Mouse (Mus musculus) limb, embryonic 11.5 days (tissue): ENCODE data around the gene Phrf1. TPM values are rescaled to one million over a fixed set of nuclear protein-coding genes. Genes with fewer than 3 reads are reported as not detected.

ENCODE experiments used
- ATAC-seq: fragments of 200-750 bp; cut with Nextera tagmentation; 2 replicates; pipeline ENCODE4 v1.8.0; 2017; ENCODE audit warnings: low read depth; ENCODE audit not compliant: insufficient number of reproducible peaks, low FRiP score, low TSS enrichment
- DNase-seq: peaks from one replicate; pipeline ENCODE4 v3.0.0-alpha.2; 2015; ENCODE audit warnings: low spot score
- H3K27ac ChIP-seq: fragments of 300-500 bp; sonication (generic); replicated peaks from 2 replicates; pipeline ENCODE4 v1.5.1; 2014; ENCODE audit warnings: low read depth, mild to moderate bottlenecking, low read length
- H3K27me3 ChIP-seq: fragments of 300-500 bp; sonication (generic); 2 replicates; pipeline ENCODE4 v1.6.1; 2014; ENCODE audit warnings: mild to moderate bottlenecking, low read length, mixed read lengths; ENCODE audit not compliant: control insufficient read depth, insufficient read depth
- H3K36me3 ChIP-seq: fragments of 300-500 bp; sonication (generic); 2 replicates; pipeline ENCODE4 v1.6.1; 2014; ENCODE audit warnings: mild to moderate bottlenecking, low read length, moderate library complexity, mixed read lengths; ENCODE audit not compliant: control insufficient read depth, insufficient read depth
- H3K4me1 ChIP-seq: fragments of 300-500 bp; sonication (generic); 2 replicates; pipeline ENCODE4 v1.6.1; 2014; ENCODE audit warnings: low read length, mixed read lengths; ENCODE audit not compliant: control insufficient read depth, insufficient read depth
- H3K4me2 ChIP-seq: fragments of 300-500 bp; sonication (generic); 2 replicates; pipeline ENCODE4 v1.6.1; 2014; ENCODE audit warnings: low read depth, mild to moderate bottlenecking, moderate library complexity; ENCODE audit not compliant: severe bottlenecking
- H3K4me3 ChIP-seq: fragments of 300-500 bp; sonication (generic); 2 replicates; pipeline ENCODE4 v1.5.1; 2014; ENCODE audit warnings: low read depth, low read length
- H3K9ac ChIP-seq: fragments of 300-500 bp; sonication (generic); 2 replicates; pipeline ENCODE4 v1.6.1; 2014; ENCODE audit warnings: mild to moderate bottlenecking, low read length
- H3K9me3 ChIP-seq: fragments of 300-500 bp; sonication (generic); 2 replicates; pipeline ENCODE4 v1.6.1; 2016; ENCODE audit warnings: low read length; ENCODE audit not compliant: control insufficient read depth
- WGBS: fragments of 180-500 bp; shearing (Covaris S2); extraction: QIAGEN DNeasy Blood & Tissue Kit; methylation state at CpG from one replicate; pipeline ENCODE4 v1.1.7; 2014; 5-methylcytosine and 5-hydroxymethylcytosine counted together
- polyA plus RNA-seq: library from polyadenylated mRNA; unstranded; fragments of >200 nt; fragmentation: Nextera tagmentation; extraction: Ambion mirVana; gene quantifications from 2 replicates; pipeline ENCODE4 v1.2.1, GENCODE M21; 2014

The Phrf1 gene
- polyA plus RNA-seq, 1 experiment from 2014 or later: 83.4 TPM

GRCm38 (mm10) chr7:141193948-141194347 is 34.6 kb upstream of the Phrf1 start, which contains the start of the genes Hras and Lrrc56:
Gene Hras, minus strand, starts transcription at chr7:141194005.
Gene Lrrc56, plus strand, starts transcription at chr7:141194157.
- Histone ChIP-seq H3K36me3 (peaks cover 18% of the 10 kb centered on the region), H3K4me3 (peak within 1 kb of the TSS; percentile 89), H3K27ac (peak within 1 kb of the TSS; percentile 33; the same call in 1 of the 2 replicates), H3K27me3 (no peaks in the 10 kb centered on the region), H3K4me1 (peaks cover 8% of the 10 kb centered on the region), H3K9ac (peak within 1 kb of the TSS; percentile 85), H3K4me2 (peak within 1 kb of the TSS; percentile 92), H3K9me3 (no peaks in the 10 kb centered on the region)
- DNase-seq (peak; percentile 99), ATAC-seq (peak; percentile 86)
- under 1% methylated on average over 37 of the region's 39 CpGs for WGBS

- WGBS: under 1% methylated on average over 23 of the region's 23 CpGs
- Histone ChIP-seq H3K4me2 (peak overlapping the region; percentile 92), H3K4me3 (peak overlapping the region; percentile 89), H3K9me3 (no peaks in the 10 kb centered on the region), H3K9ac (peak overlapping the region; percentile 32; the same call in 1 of the 2 replicates), H3K4me1 (peaks cover 8% of the 10 kb centered on the region), H3K27ac (no peak overlapping the region; the same call in 1 of the 2 replicates), H3K36me3 (peaks cover 18% of the 10 kb centered on the region), H3K27me3 (no peaks in the 10 kb centered on the region)
- ATAC-seq (no peak), DNase-seq (no peak)
Observed at GRCm38 (mm10) chr7:141194409-141194808, 34.2 kb upstream of the Phrf1 start.

GRCm38 (mm10) chr7:141194830-141195229 is 33.8 kb upstream of the Phrf1 start:
- under 1% methylated on average over 28 of the region's 28 CpGs for WGBS
- Histone ChIP-seq H3K27me3 (no peaks in the 10 kb centered on the region), H3K4me2 (peak overlapping the region; percentile 92), H3K9me3 (no peaks in the 10 kb centered on the region), H3K36me3 (peaks cover 16% of the 10 kb centered on the region), H3K9ac (peak overlapping the region; percentile 32; the same call in 1 of the 2 replicates), H3K4me1 (peaks cover 8% of the 10 kb centered on the region), H3K27ac (no peak overlapping the region; the same call in none of the 2 replicates), H3K4me3 (peak overlapping the region; percentile 89)
- DNase-seq (peak; percentile 98), ATAC-seq (peak; percentile 32; the same call in 1 of the 2 replicates)

GRCm38 (mm10) chr7:141195754-141196153 is 32.8 kb upstream of the Phrf1 start:
- Histone ChIP-seq H3K4me2 (peak overlapping the region; percentile 92; the same call in 1 of the 2 replicates), H3K4me3 (no peak overlapping the region), H3K9me3 (no peaks in the 10 kb centered on the region), H3K27me3 (no peaks in the 10 kb centered on the region), H3K4me1 (peaks cover 8% of the 10 kb centered on the region), H3K27ac (no peak overlapping the region), H3K9ac (no peak overlapping the region), H3K36me3 (peaks cover 8% of the 10 kb centered on the region)
- WGBS: 97% methylated on average over 2 of the region's 2 CpGs
- no peak for DNase-seq
- ATAC-seq: no peak

GRCm38 (mm10) chr7:141196619-141197282 is 31.8 kb upstream of the Phrf1 start:
- H3K4me3 ChIP-seq: no peak overlapping the region
- no peaks in the 10 kb centered on the region for H3K9me3 ChIP-seq
- peaks cover 3% of the 10 kb centered on the region; the same call in 1 of the 2 replicates for H3K36me3 ChIP-seq
- ATAC-seq: no peak
- no peak for DNase-seq
- no peak overlapping the region for H3K27ac ChIP-seq
- no peaks in the 10 kb centered on the region for H3K27me3 ChIP-seq
- WGBS: 86% methylated on average over 8 of the region's 8 CpGs
- no peak overlapping the region for H3K4me2 ChIP-seq
- no peak overlapping the region for H3K9ac ChIP-seq
- H3K4me1 ChIP-seq: peaks cover 8% of the 10 kb centered on the region

- H3K9ac ChIP-seq: no peak overlapping the region
- no peak overlapping the region for H3K27ac ChIP-seq
- H3K4me3 ChIP-seq: no peak overlapping the region
- 95% methylated on average over 4 of the region's 4 CpGs for WGBS
- no peaks in the 10 kb centered on the region for H3K9me3 ChIP-seq
- ATAC-seq (no peak), DNase-seq (no peak)
- no peak overlapping the region for H3K4me2 ChIP-seq
- H3K36me3 ChIP-seq: no peaks in the 10 kb centered on the region
- no peaks in the 10 kb centered on the region for H3K27me3 ChIP-seq
- peaks cover 2% of the 10 kb centered on the region; the same call in 1 of the 2 replicates for H3K4me1 ChIP-seq
Observed at GRCm38 (mm10) chr7:141198121-141198520, 30.5 kb upstream of the Phrf1 start.

GRCm38 (mm10) chr7:141204546-141204945 is 24.0 kb upstream of the Phrf1 start:
- DNase-seq (no peak), ATAC-seq (no peak)
- no peaks in the 10 kb centered on the region for H3K36me3 ChIP-seq
- no peak overlapping the region for H3K27ac ChIP-seq
- no peak overlapping the region for H3K4me3 ChIP-seq
- H3K9ac ChIP-seq: no peak overlapping the region
- WGBS: 87% methylated on average over 3 of the region's 3 CpGs
- no peak overlapping the region for H3K4me2 ChIP-seq
- H3K4me1 ChIP-seq: no peaks in the 10 kb centered on the region
- H3K27me3 ChIP-seq: no peaks in the 10 kb centered on the region
- no peaks in the 10 kb centered on the region for H3K9me3 ChIP-seq

GRCm38 (mm10) chr7:141205504-141205903 is 23.1 kb upstream of the Phrf1 start:
- WGBS: 90% methylated on average over 5 of the region's 5 CpGs
- Histone ChIP-seq H3K4me3 (no peak overlapping the region), H3K4me2 (no peak overlapping the region), H3K27me3 (no peaks in the 10 kb centered on the region), H3K36me3 (no peaks in the 10 kb centered on the region), H3K27ac (no peak overlapping the region), H3K9me3 (no peaks in the 10 kb centered on the region), H3K9ac (no peak overlapping the region), H3K4me1 (no peaks in the 10 kb centered on the region)
- DNase-seq: no peak
- no peak for ATAC-seq
